Mouse (Mus musculus): ENCODE measurements around the gene Eml6. TPM values are rescaled to one million over a fixed set of nuclear protein-coding genes. Genes with fewer than 3 reads are reported as not detected.

Eml6 gene
- polyA plus RNA-seq (2012; rRNA removed), result 0.09 TPM in 2 replicates
- polyA plus RNA-seq (2014; fragmentation: Nextera tagmentation; extraction: Ambion mirVana), result 0.55 TPM in 1 of 2 replicates, not detected in the other

GRCm38 (mm10) chr11:30025835-30026472 lies at the start of gene Eml6:
Gene Eml6 (minus strand): TSS chr11:30026033.
- H3K4me1 ChIP-seq (replicated peaks; ENCODE audit: control insufficient read depth in 2 of 2, insufficient read depth in 2 of 2, low read length in 1 of 2), result no peaks in the 10 kb centered on the region
- 0 out of 2 replicates have a peak, but pooled peaks have one; percentile 26 for TF ChIP-seq CTCF (IDR thresholded peaks at IDR 0.05; ENCODE audit: low read depth)
- no peak for TF ChIP-seq EP300 (IDR thresholded peaks at IDR 0.05; ENCODE audit: low read depth)
- H3K4me3 ChIP-seq (ENCODE audit: insufficient read depth in 1 of 2, low read depth in 2 of 2, low read length in 2 of 2), result peak within 1 kb of the TSS; percentile 51 to 73
- no peak within 1 kb of the TSS for H3K27ac ChIP-seq
- peak within 1 kb of the TSS; percentile 51 for H3K4me2 ChIP-seq (ENCODE audit: low read depth)
- no peaks in the 10 kb centered on the region for H3K36me3 ChIP-seq (replicated peaks; ENCODE audit: control insufficient read depth, insufficient read depth, low read depth)
- DNase-seq (ENCODE audit: low read depth in 3 of 3, low spot score in 3 of 3), result peak; percentile 59 to 67 (median 60)
- WGBS (ENCODE audit: insufficient replicate concordance), result under 1% methylated on average over 39 of the region's 39 CpGs
- peak; percentile 93 for ATAC-seq (ENCODE audit: insufficient read depth)
- no peaks in the 10 kb centered on the region for H3K9me3 ChIP-seq (ENCODE audit: control insufficient read depth, low read length)
- peak within 1 kb of the TSS; percentile 18; the same call in 1 of the 2 replicates for H3K9ac ChIP-seq (replicated peaks)
- H3K27me3 ChIP-seq (ENCODE audit: control insufficient read depth, insufficient read depth, low read length), result peaks cover 38% of the 10 kb centered on the region

DNA sequence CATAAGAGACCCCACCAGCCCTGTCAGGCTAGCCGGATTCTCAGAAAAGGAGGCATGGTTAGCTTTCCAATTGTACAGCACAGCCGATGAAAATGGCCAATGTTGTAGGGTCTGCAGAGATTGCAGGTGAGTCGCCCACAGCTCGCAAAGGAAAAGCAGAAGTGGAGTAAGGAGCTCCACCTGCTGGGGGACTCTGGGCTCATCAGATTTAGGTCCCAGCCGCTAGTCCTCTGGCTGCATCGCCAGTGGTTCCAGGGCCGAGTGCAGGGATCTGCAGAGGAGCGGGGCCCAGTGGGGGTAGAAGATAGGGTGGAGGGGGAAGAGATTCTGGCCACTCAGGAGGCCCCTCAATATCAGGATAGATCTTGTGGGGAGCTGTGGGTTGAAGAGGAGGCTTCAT lies 31.5 kb upstream of the Eml6 start:
- no peak for TF ChIP-seq EP300 (IDR thresholded peaks at IDR 0.05; ENCODE audit: low read depth)
- peak; percentile 48 for TF ChIP-seq CTCF (IDR thresholded peaks at IDR 0.05; ENCODE audit: low read depth)
- H3K4me3 ChIP-seq (ENCODE audit: insufficient read depth in 1 of 2, low read depth in 2 of 2, low read length in 2 of 2), result no peak overlapping the region
- no peaks in the 10 kb centered on the region for H3K9me3 ChIP-seq (ENCODE audit: control insufficient read depth, low read length)
- H3K27ac ChIP-seq, result no peak overlapping the region
- no peaks in the 10 kb centered on the region for H3K36me3 ChIP-seq (replicated peaks; ENCODE audit: control insufficient read depth, insufficient read depth, low read depth)
- ATAC-seq (ENCODE audit: insufficient read depth) (no peak), DNase-seq (ENCODE audit: low read depth in 3 of 3, low spot score in 3 of 3) (no peak)
- no peak overlapping the region for H3K4me2 ChIP-seq (ENCODE audit: low read depth)
- no peak overlapping the region for H3K9ac ChIP-seq (replicated peaks)
- no peaks in the 10 kb centered on the region for H3K4me1 ChIP-seq (replicated peaks; ENCODE audit: control insufficient read depth in 2 of 2, insufficient read depth in 2 of 2, low read length in 1 of 2)
- WGBS (ENCODE audit: insufficient replicate concordance), result 30% methylated on average over 8 of the region's 8 CpGs
- no peaks in the 10 kb centered on the region for H3K27me3 ChIP-seq (ENCODE audit: control insufficient read depth, insufficient read depth, low read length)

- H3K4me1 ChIP-seq (replicated peaks; ENCODE audit: control insufficient read depth in 2 of 2, insufficient read depth in 2 of 2, low read length in 1 of 2), result no peaks in the 10 kb centered on the region
- WGBS (ENCODE audit: insufficient replicate concordance), result 4% methylated on average over 4 of the region's 4 CpGs
- H3K9ac ChIP-seq (replicated peaks), result no peak overlapping the region
- peak overlapping the region in 1 of 2 experiments; percentile 51; a peak in 2 of 4 replicates for H3K4me3 ChIP-seq (ENCODE audit: insufficient read depth in 1 of 2, low read depth in 2 of 2, low read length in 2 of 2)
- H3K36me3 ChIP-seq (replicated peaks; ENCODE audit: control insufficient read depth, insufficient read depth, low read depth), result no peaks in the 10 kb centered on the region
- H3K4me2 ChIP-seq (ENCODE audit: low read depth), result peak overlapping the region; percentile 51
- no peak overlapping the region for H3K27ac ChIP-seq
- no peaks in the 10 kb centered on the region for H3K9me3 ChIP-seq (ENCODE audit: control insufficient read depth, low read length)
- no peak for DNase-seq (ENCODE audit: low read depth in 3 of 3, low spot score in 3 of 3)
- no peak for ATAC-seq (ENCODE audit: insufficient read depth)
- TF ChIP-seq EP300 (IDR thresholded peaks at IDR 0.05; ENCODE audit: low read depth), result no peak
- peaks cover 38% of the 10 kb centered on the region for H3K27me3 ChIP-seq (ENCODE audit: control insufficient read depth, insufficient read depth, low read length)
These were observed 689 bp downstream of the Eml6 start for GRCm38 (mm10) chr11:30025144-30025543.

DNA sequence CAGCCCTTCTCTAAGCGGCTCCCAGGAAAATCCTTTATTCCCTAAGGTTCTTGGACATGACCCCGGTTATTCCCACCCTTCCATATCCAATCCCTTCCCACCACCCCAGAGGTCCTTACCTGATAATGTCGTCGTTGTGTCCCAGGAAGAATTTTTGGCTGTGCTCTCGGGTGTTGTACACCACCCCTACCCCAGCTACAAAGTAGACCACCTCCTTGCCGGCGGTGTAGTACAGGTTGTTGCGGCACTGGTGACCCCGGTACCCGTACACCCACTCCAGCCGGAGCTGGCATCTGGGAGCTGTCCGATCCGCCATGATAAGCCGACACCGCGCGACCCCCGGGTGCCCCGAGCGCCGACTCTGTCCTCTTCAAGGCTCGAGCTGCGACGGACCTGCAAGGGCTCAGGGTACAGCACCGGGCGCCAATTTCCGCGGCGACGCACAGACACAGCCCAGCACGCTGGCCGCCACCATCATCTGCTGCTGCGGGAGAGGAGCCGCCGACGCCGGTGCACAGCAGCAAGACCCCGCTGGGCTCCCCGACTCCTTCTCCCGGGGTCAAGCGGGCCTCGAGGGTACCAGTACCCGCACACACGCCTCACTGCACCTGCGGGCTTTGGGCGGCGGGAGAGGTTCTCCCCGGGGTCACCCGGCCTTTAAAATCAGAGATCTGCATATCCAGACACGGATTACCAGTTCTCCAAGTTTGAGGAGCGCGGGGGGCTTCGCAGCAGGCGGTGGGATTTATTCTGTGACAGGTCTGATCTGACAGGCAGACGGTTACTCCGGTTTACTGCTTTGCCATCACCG lies 1.4 kb downstream of the Eml6 start:
- no peak for DNase-seq (ENCODE audit: low read depth in 3 of 3, low spot score in 3 of 3)
- WGBS (ENCODE audit: insufficient replicate concordance), result 1% methylated on average over 57 of the region's 57 CpGs

DNA sequence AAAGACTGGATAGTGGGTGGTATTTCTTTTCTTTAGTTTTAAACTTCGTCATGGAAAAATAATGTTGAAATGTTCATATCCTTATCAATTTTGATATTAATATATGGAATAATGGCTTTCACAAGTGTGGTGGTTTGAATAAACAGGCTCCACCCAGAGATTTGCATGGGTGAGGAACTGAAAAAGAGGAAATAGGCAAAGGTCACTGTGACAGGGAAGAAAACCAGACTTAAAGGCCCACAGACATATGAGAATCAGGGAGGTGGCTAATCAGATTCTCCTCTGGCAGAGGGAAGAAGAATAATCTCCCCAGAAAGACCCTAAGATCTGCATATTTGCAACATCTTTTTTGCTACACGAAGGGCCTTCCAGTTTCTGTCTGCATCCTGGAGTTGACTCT lies 39.6 kb downstream of the Eml6 start:
- DNase-seq (ENCODE audit: low read depth in 3 of 3, low spot score in 3 of 3) (no peak), ATAC-seq (ENCODE audit: insufficient read depth) (no peak)
- no peaks in the 10 kb centered on the region for H3K9me3 ChIP-seq (ENCODE audit: control insufficient read depth, low read length)
- H3K36me3 ChIP-seq (replicated peaks; ENCODE audit: control insufficient read depth, insufficient read depth, low read depth), result no peaks in the 10 kb centered on the region
- H3K9ac ChIP-seq (replicated peaks), result no peak overlapping the region
- H3K27ac ChIP-seq, result no peak overlapping the region
- no peaks in the 10 kb centered on the region for H3K4me1 ChIP-seq (replicated peaks; ENCODE audit: control insufficient read depth in 2 of 2, insufficient read depth in 2 of 2, low read length in 1 of 2)
- no peaks in the 10 kb centered on the region for H3K27me3 ChIP-seq (ENCODE audit: control insufficient read depth, insufficient read depth, low read length)
- H3K4me3 ChIP-seq (ENCODE audit: insufficient read depth in 1 of 2, low read depth in 2 of 2, low read length in 2 of 2), result no peak overlapping the region
- WGBS (ENCODE audit: insufficient replicate concordance), result 44% methylated on average over 2 of the region's 2 CpGs
- H3K4me2 ChIP-seq (ENCODE audit: low read depth), result no peak overlapping the region
- TF ChIP-seq EP300 (IDR thresholded peaks at IDR 0.05; ENCODE audit: low read depth) (no peak), CTCF (IDR thresholded peaks at IDR 0.05; ENCODE audit: low read depth) (no peak)

More for the DNA sequence above, 1.4 kb downstream of the Eml6 start:
- no peak for ATAC-seq (ENCODE audit: insufficient read depth)
- Histone ChIP-seq H3K27me3 (ENCODE audit: control insufficient read depth, insufficient read depth, low read length) (peaks cover 38% of the 10 kb centered on the region), H3K36me3 (replicated peaks; ENCODE audit: control insufficient read depth, insufficient read depth, low read depth) (no peaks in the 10 kb centered on the region), H3K4me2 (ENCODE audit: low read depth) (peak overlapping the region; percentile 51), H3K4me1 (replicated peaks; ENCODE audit: control insufficient read depth in 2 of 2, insufficient read depth in 2 of 2, low read length in 1 of 2) (no peaks in the 10 kb centered on the region), H3K27ac (no peak overlapping the region), H3K9me3 (ENCODE audit: control insufficient read depth, low read length) (no peaks in the 10 kb centered on the region), H3K9ac (replicated peaks) (no peak overlapping the region), H3K4me3 (ENCODE audit: insufficient read depth in 1 of 2, low read depth in 2 of 2, low read length in 2 of 2) (peak overlapping the region; percentile 31 to 51; a peak in 3 of 4 replicates)
- TF ChIP-seq EP300 (IDR thresholded peaks at IDR 0.05; ENCODE audit: low read depth) (no peak), CTCF (IDR thresholded peaks at IDR 0.05; ENCODE audit: low read depth) (no peak)
